Mouse (Mus musculus) thymus, postnatal 14 days (tissue): ENCODE measurements around the gene Nek8.

ENCODE experiments used
- DNase-seq: peaks from one replicate; pipeline ENCODE4 v3.0.0; 2021

Gene Nek8

GRCm38 (mm10) chr11:78166161-78166560 is 10.3 kb downstream of the Nek8 start:
- DNase-seq: no peak

GRCm38 (mm10) chr11:78165761-78166109 is 10.7 kb downstream of the Nek8 start:
- no peak for DNase-seq

GRCm38 (mm10) chr11:78164924-78165760 is 11.3 kb downstream of the Nek8 start, which contains the start of gene Traf4:
Traf4 (minus strand) TSS chr11:78165589.
- peak; percentile 93 for DNase-seq

- no peak for DNase-seq
Measured at GRCm38 (mm10) chr11:78164604-78164923, 11.9 kb downstream of the Nek8 start.

- peak; percentile 88 for DNase-seq
Measured at GRCm38 (mm10) chr11:78163681-78164603, 12.5 kb downstream of the Nek8 start.

GRCm38 (mm10) chr11:78163045-78163444 is 13.4 kb downstream of the Nek8 start:
- no peak for DNase-seq

GRCm38 (mm10) chr11:78162504-78162903 is 14.0 kb downstream of the Nek8 start:
- no peak for DNase-seq

- no peak for DNase-seq
Measured at GRCm38 (mm10) chr11:78161968-78162367, 14.5 kb downstream of the Nek8 start.

- no peak for DNase-seq
Measured at GRCm38 (mm10) chr11:78161169-78161568, 15.3 kb downstream of the Nek8 start.

GRCm38 (mm10) chr11:78160675-78161074 is 15.8 kb downstream of the Nek8 start:
- no peak for DNase-seq

- DNase-seq: no peak
Measured at GRCm38 (mm10) chr11:78160171-78160570, 16.3 kb downstream of the Nek8 start.

- DNase-seq: no peak
Measured at GRCm38 (mm10) chr11:78159557-78159956, 16.9 kb downstream of the Nek8 start.

- peak; percentile 87 for DNase-seq
Measured at GRCm38 (mm10) chr11:78159096-78159495, 17.4 kb downstream of the Nek8 start.

- no peak for DNase-seq
Measured at GRCm38 (mm10) chr11:78156156-78156699, 20.2 kb downstream of the Nek8 start.

- DNase-seq: no peak
Measured at GRCm38 (mm10) chr11:78155674-78156073, 20.8 kb downstream of the Nek8 start.

- no peak for DNase-seq
Measured at GRCm38 (mm10) chr11:78153778-78154177, 22.7 kb downstream of the Nek8 start.

- no peak for DNase-seq
Measured at GRCm38 (mm10) chr11:78152299-78153231, 23.9 kb downstream of the Nek8 start.

- peak; percentile 21 for DNase-seq
Measured at GRCm38 (mm10) chr11:78151161-78151560, 25.3 kb downstream of the Nek8 start.

- no peak for DNase-seq
Measured at GRCm38 (mm10) chr11:78146707-78147543, 29.6 kb downstream of the Nek8 start.

- peak; percentile 20 for DNase-seq
Measured at GRCm38 (mm10) chr11:78146168-78146567, 30.3 kb downstream of the Nek8 start.

- DNase-seq: no peak
Measured at GRCm38 (mm10) chr11:78143520-78143919, 33.0 kb downstream of the Nek8 start.
